19 mouse cellular contexts compared by ENCODE assay signal in genomic region chr10:37960051-37960450, GRCm38 (mm10).
DNase-seq lines count a peak whose midpoint lies in the region; TF ChIP-seq lines count a peak whose summit lies in the region.
"Had no signal": no experiment of that assay in that cellular context is flagged by ENCODE, and none has a peak within 500 bp of the region (broad histone marks: within the 10 kb centered on the region; RNA-seq: fewer than 3 reads in every experiment).

No protein-coding gene starts in this region.

- no peak overlapping the region for H3K27ac ChIP-seq in kidney, adult 2 months (ENCODE audit: insufficient read depth, low read depth, low read length)
- H3K27ac ChIP-seq: embryonic facial prominence, embryonic 15.5 days; forebrain, embryonic 15.5 days; heart, embryonic 15.5 days; hindbrain, embryonic 10.5 days; hindbrain, embryonic 14.5 days had no signal

- intact Hi-C loops in heart, postnatal 14 days (cut with DNase I), result no loop called here

- DNase-seq in kidney, adult 2 months, result peak; percentile 31
- no peak for DNase-seq in kidney, adult 18-20 months
- DNase-seq in kidney, postnatal 14 days, result peak; percentile 34
- no peak for DNase-seq in kidney, postnatal 4 days
- peak; percentile 42 for DNase-seq in Muller cell, postnatal 12 days (ENCODE audit: inconsistent ontology term)
- DNase-seq in mesoderm, embryonic 11.5 days (ENCODE audit: low read depth, low spot score), result peak; percentile 25
- no peak for DNase-seq in heart, postnatal 14 days
- DNase-seq: adrenal gland, postnatal 14 days; cerebellum, adult 11-12 months; cerebellum, adult 9-10 months; cerebellum, postnatal 25 days; gastrocnemius, postnatal 36 days; heart, adult 11 months had no signal

- H3K36me3 ChIP-seq in kidney, adult 2 months (ENCODE audit: control insufficient read depth, insufficient read depth, low read length), result no peaks in the 10 kb centered on the region
- H3K36me3 ChIP-seq: embryonic facial prominence, embryonic 15.5 days; forebrain, embryonic 15.5 days; heart, embryonic 15.5 days; hindbrain, embryonic 10.5 days had no signal

- no peak for TF ChIP-seq POLR2A in kidney, adult 2 months (IDR thresholded peaks at IDR 0.05; ENCODE audit: low read depth, low read length)

- H3K27me3 ChIP-seq in kidney, adult 2 months (replicated peaks; ENCODE audit: control insufficient read depth, insufficient read depth, low read length), result no peaks in the 10 kb centered on the region
- H3K27me3 ChIP-seq: embryonic facial prominence, embryonic 15.5 days; forebrain, embryonic 15.5 days; heart, embryonic 15.5 days had no signal

- no peak overlapping the region for H3K4me3 ChIP-seq in kidney, adult 2 months (ENCODE audit: insufficient read depth, low read depth, low read length)
- H3K4me3 ChIP-seq: embryonic facial prominence, embryonic 15.5 days; erythroblast, embryonic 14.5 days; forebrain, embryonic 15.5 days; heart, embryonic 15.5 days; hindbrain, embryonic 10.5 days had no signal

- no peaks in the 10 kb centered on the region for H3K4me1 ChIP-seq in kidney, adult 2 months (ENCODE audit: control insufficient read depth, insufficient read depth, low read length)
- H3K4me1 ChIP-seq: embryonic facial prominence, embryonic 15.5 days; forebrain, embryonic 15.5 days; heart, embryonic 15.5 days; hindbrain, embryonic 10.5 days had no signal

- no peak for TF ChIP-seq CTCF in kidney, adult 2 months (conservative IDR thresholded peaks at IDR 0.05; ENCODE audit: insufficient read depth, insufficient read length, low read depth, low read length)

Comparison
In these comparisons a context has a peak if more than half of its experiments do, and no peak if none do; other contexts are left out.
1. DNase-seq: peak in kidney, adult 2 months (single experiment), kidney, postnatal 14 days (single experiment), Muller cell, postnatal 12 days (single experiment) and mesoderm, embryonic 11.5 days (single experiment); none in kidney, adult 18-20 months (single experiment), kidney, postnatal 4 days (0 of 2) and heart, postnatal 14 days (0 of 2).